Mouse (Mus musculus): Measurements from ENCODE around the gene Gm7682.
"Not testable (repeated sequence)": the region's sequence is repeated elsewhere in the genome, so short reads cannot be mapped to it uniquely, and the experiment has no call there.

Gene Gm7682

GRCm38 (mm10) chr5:94445484-94445883, at the start of gene Gm7682:
Gm7682 (plus strand) TSS chr5:94445784.
- not testable (repeated sequence) for DNase-seq (ENCODE audit: low spot score in 2 of 2)
